Mouse (Mus musculus): Measurements from ENCODE around the gene Prr14l. TPM values are rescaled to one million over a fixed set of nuclear protein-coding genes. Genes with fewer than 3 reads are reported as not detected.
"Not testable (repeated sequence)": the region's sequence is repeated elsewhere in the genome, so short reads cannot be mapped to it uniquely, and the experiment has no call there.

The Prr14l gene
- total and polyA plus RNA-seq, 3 experiments, result 3.4 to 6.3 (median 6.0) TPM

DNA sequence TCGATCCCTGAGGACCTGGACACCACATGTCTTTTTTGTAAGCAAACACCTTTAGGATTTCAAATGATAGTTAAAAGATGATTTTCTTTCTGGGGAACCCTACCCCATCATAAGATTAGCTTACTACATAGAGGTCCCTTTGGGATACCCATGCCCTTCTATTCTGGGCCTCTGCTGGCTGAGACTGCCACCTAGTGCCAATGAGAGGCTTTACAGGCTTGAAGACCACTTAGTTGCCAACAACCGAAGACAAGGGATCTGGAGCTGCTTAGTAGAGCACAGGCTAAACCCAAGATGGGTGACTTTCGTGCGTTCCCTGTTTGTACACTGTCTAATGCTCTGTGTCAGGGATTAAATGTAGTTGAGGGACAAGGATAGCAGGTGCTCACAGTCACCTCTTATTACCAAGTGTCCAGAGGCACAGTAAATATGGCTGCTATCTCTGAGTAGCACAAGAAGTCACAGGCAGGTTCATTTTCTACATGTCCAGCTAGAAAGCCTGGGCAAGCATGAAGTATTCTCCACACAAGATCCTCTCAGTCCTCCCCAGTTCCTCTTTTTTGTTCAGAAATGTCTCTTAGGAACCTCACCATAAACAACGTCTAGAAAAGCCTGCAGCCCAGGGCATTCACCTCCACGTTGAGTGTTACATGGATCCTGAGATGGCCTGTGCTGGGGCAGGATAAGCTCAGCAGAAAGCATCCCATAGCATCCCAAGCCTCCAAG lies 106.2 kb downstream of the Prr14l start:
- Histone ChIP-seq H3K27ac (peak overlapping the region; percentile 88; the same call in 1 of the 2 replicates), H3K4me1 (ENCODE audit: control insufficient read depth, insufficient read depth, low read length) (peaks cover 8% of the 10 kb centered on the region), H3K27me3 (ENCODE audit: control insufficient read depth, insufficient read depth, low read length) (no peaks in the 10 kb centered on the region), H3K9ac (ENCODE audit: low read depth, low read length) (no peak overlapping the region), H3K36me3 (ENCODE audit: control insufficient read depth, insufficient read depth, low read length) (no peaks in the 10 kb centered on the region), H3K79me2 (replicated peaks; ENCODE audit: control insufficient read depth, insufficient read depth, low read length) (no peaks in the 10 kb centered on the region), H3K4me3 (no peak overlapping the region)
- intact Hi-C loops (cut with DNase I), result loop anchor here (1.0 to 2.0 kb wide), 3 partner anchors 32 to 159 kb away; partner anchors contain the start of gene Pisd
- TF ChIP-seq EP300 (IDR thresholded peaks at IDR 0.05; ENCODE audit: insufficient read depth, low read depth, low read length), result peak; percentile 72; the same call in 1 of the 2 replicates
- TF ChIP-seq CTCF (IDR thresholded peaks at IDR 0.05), result peak; percentile 97; the same call in 1 of the 2 replicates
- no peak for TF ChIP-seq POLR2A (IDR thresholded peaks at IDR 0.05; ENCODE audit: insufficient read depth, low read depth, low read length)
- DNase-seq, result peak; percentile 59 to 64
- WGBS, result 59% methylated on average over 6 of the region's 6 CpGs

DNA sequence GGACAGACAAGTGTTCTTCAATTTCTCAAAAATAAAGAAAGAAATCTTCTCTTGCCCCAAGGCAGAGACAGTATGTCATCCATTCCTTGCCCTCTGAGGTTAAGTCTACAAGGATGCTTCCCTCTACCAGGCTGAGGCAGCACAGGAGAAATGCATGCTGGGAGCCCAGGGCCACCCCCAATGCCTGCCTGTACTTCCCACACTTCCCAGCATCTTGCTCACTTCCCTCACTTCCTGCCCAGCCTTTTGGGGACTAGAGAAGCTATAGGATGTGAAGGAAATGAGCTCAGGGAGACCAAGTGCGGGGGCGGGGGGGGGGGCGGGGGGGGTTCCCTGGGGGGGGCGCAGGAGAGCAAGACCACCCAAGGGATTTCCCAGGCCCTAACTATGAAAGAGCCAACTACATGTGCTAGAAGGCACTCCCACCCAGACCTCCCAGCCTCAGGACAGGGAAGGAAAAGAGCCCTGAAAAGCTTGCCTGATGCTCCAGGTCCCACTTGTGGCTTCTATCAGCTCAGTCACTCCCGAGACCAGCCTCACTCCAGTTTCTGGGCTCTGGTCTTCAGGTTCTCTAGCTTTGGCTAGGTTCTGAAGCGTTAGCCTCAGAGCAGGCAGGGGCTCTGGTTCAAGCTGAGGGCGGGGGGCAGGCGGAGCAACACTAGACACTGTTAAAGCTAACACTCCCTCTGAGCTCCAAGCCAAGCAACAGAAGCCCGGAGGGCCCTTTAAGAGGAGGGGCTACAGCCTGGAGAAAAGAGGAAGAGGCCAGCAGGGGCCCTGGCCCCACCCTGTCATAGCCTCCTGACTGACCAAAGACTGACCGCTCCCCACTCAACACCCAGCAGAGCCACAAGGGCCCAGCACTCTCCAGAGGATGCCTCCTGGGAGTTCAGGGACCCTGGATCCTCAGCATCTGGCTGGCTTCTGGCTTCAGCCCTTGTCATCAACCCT lies 108.1 kb downstream of the Prr14l start:
- DNase-seq, result peak; percentile 85 to 93
- Histone ChIP-seq H3K9ac (ENCODE audit: low read depth, low read length) (peak overlapping the region; percentile 82), H3K27me3 (ENCODE audit: control insufficient read depth, insufficient read depth, low read length) (no peaks in the 10 kb centered on the region), H3K36me3 (ENCODE audit: control insufficient read depth, insufficient read depth, low read length) (no peaks in the 10 kb centered on the region), H3K79me2 (replicated peaks; ENCODE audit: control insufficient read depth, insufficient read depth, low read length) (no peaks in the 10 kb centered on the region), H3K4me3 (peak overlapping the region; percentile 53), H3K27ac (peak overlapping the region; percentile 88), H3K4me1 (ENCODE audit: control insufficient read depth, insufficient read depth, low read length) (peaks cover 8% of the 10 kb centered on the region)
- 7% methylated on average over 10 of the region's 10 CpGs for WGBS
- TF ChIP-seq EP300 (IDR thresholded peaks at IDR 0.05; ENCODE audit: insufficient read depth, low read depth, low read length), result peak; percentile 32; the same call in 1 of the 2 replicates
- TF ChIP-seq CTCF (IDR thresholded peaks at IDR 0.05), result peak; percentile 28
- TF ChIP-seq POLR2A (IDR thresholded peaks at IDR 0.05; ENCODE audit: insufficient read depth, low read depth, low read length), result peak; percentile 87
- intact Hi-C loops (cut with DNase I), result loop anchor here (2.0 kb wide), 1 partner anchor 157 kb away; no protein-coding TSS in a partner anchor

DNA sequence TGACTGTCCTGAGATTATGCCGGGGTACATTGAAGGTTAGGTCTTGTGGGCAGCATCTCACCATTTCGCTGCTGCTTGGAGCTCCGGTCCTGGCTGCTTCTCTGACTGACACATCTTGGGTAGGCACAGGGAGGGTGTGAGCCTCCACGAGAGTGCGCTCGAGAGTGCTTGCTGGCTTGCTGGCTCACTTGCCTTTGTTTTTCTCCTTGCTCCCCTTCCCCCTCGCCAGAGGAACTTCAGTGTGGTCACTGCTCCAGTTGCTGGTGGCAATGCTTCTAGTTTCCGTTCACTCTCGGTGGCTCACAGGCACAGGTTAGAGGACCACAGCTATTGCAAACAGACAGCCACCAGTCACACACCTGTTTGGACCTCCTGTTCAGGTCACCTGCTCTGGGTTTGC lies 111.9 kb downstream of the Prr14l start:
- DNase-seq, result no peak
- Histone ChIP-seq H3K79me2 (replicated peaks; ENCODE audit: control insufficient read depth, insufficient read depth, low read length) (no peaks in the 10 kb centered on the region), H3K27me3 (ENCODE audit: control insufficient read depth, insufficient read depth, low read length) (no peaks in the 10 kb centered on the region), H3K36me3 (ENCODE audit: control insufficient read depth, insufficient read depth, low read length) (no peaks in the 10 kb centered on the region), H3K4me3 (no peak overlapping the region), H3K4me1 (ENCODE audit: control insufficient read depth, insufficient read depth, low read length) (peaks cover 4% of the 10 kb centered on the region), H3K9ac (ENCODE audit: low read depth, low read length) (no peak overlapping the region), H3K27ac (no peak overlapping the region)
- intact Hi-C loops (cut with DNase I), result no loop called here
- TF ChIP-seq EP300 (IDR thresholded peaks at IDR 0.05; ENCODE audit: insufficient read depth, low read depth, low read length) (no peak), POLR2A (IDR thresholded peaks at IDR 0.05; ENCODE audit: insufficient read depth, low read depth, low read length) (no peak)
- WGBS, result 68% methylated on average over 9 of the region's 9 CpGs

DNA sequence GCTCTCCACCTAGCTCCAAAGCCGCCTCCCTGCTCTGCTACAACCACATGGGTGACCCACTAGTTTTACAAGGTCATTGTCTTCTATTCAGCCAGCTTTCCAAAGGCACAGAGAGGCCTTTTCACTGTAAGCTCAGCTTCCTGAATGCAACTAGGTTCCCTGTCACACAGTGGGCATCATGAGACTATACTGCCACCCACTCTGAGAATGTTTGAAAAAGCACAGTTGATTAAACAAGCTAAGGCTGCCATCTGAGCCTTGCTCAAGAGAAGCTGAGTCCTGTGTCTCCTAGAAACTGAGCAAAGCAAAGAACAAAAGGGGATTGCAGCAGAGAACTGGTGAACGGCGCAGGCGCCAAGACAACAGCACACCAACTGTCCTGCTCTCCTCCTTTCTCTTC lies 112.7 kb downstream of the Prr14l start:
- intact Hi-C loops (cut with DNase I); H3K36me3 ChIP-seq (ENCODE audit: control insufficient read depth, insufficient read depth, low read length); H3K4me3 ChIP-seq; H3K79me2 ChIP-seq (replicated peaks; ENCODE audit: control insufficient read depth, insufficient read depth, low read length); H3K27ac ChIP-seq; DNase-seq; H3K9ac ChIP-seq (ENCODE audit: low read depth, low read length); H3K27me3 ChIP-seq (ENCODE audit: control insufficient read depth, insufficient read depth, low read length); H3K4me1 ChIP-seq (ENCODE audit: control insufficient read depth, insufficient read depth, low read length): not testable (repeated sequence)
- 89% methylated on average over 4 of the region's 4 CpGs for WGBS

DNA sequence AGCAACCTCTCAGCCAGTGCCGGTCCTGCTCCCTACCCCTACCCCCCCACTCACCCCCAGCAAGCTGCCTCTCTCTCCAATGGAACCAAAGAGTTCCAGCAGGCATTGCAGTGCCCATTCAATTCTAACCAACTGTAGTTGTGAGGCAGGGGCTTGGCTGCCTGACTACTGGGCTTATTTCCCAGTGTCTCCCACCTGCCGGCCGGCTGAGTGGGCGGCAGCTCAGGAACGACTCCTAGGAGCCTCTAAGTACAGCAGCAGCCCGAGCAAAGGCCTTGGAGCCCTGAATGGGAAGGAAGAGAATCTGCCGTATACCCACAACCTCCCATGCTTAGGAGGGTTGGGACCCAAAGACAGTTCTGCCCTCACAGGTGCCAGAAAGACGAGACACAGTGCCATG lies 113.2 kb downstream of the Prr14l start:
- H3K36me3 ChIP-seq (ENCODE audit: control insufficient read depth, insufficient read depth, low read length); H3K79me2 ChIP-seq (replicated peaks; ENCODE audit: control insufficient read depth, insufficient read depth, low read length); DNase-seq; H3K9ac ChIP-seq (ENCODE audit: low read depth, low read length); H3K4me3 ChIP-seq; H3K4me1 ChIP-seq (ENCODE audit: control insufficient read depth, insufficient read depth, low read length); intact Hi-C loops (cut with DNase I); H3K27ac ChIP-seq; H3K27me3 ChIP-seq (ENCODE audit: control insufficient read depth, insufficient read depth, low read length): not testable (repeated sequence)
- 92% methylated on average over 8 of the region's 8 CpGs for WGBS

DNA sequence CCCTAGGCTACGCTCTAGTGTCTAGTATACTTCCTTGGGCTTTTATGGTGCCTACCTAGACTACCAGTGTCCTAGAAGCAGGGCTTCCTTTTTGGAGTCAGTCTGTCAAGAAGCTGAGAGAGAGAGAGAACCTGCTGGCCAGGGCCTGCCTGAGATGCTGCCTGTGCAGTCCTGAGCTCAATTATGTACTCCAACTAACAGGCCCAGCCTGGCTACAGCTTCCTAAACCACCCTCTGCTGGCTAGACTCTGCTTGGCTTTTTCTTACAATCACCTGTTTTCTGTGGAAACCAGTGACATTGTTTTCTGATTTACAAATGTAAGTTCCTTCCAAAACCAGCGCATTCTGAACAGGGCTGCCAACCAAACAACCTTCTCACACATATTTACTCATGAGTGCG lies 113.9 kb downstream of the Prr14l start:
- no peak overlapping the region for H3K4me3 ChIP-seq
- no peak overlapping the region for H3K27ac ChIP-seq
- no peak for TF ChIP-seq CTCF (IDR thresholded peaks at IDR 0.05)
- TF ChIP-seq EP300 (IDR thresholded peaks at IDR 0.05; ENCODE audit: insufficient read depth, low read depth, low read length), result no peak
- TF ChIP-seq POLR2A (IDR thresholded peaks at IDR 0.05; ENCODE audit: insufficient read depth, low read depth, low read length), result no peak
- intact Hi-C loops (cut with DNase I), result no loop called here
- no peaks in the 10 kb centered on the region for H3K79me2 ChIP-seq (replicated peaks; ENCODE audit: control insufficient read depth, insufficient read depth, low read length)
- H3K27me3 ChIP-seq (ENCODE audit: control insufficient read depth, insufficient read depth, low read length), result no peaks in the 10 kb centered on the region
- H3K9ac ChIP-seq (ENCODE audit: low read depth, low read length), result no peak overlapping the region
- no peaks in the 10 kb centered on the region for H3K36me3 ChIP-seq (ENCODE audit: control insufficient read depth, insufficient read depth, low read length)
- DNase-seq, result no peak
- H3K4me1 ChIP-seq (ENCODE audit: control insufficient read depth, insufficient read depth, low read length), result no peaks in the 10 kb centered on the region
- WGBS, result 94% methylated on average over 3 of the region's 3 CpGs

Other genes with a start within 250 kb of the Prr14l start
- 10 to 100 TPM; 16.0 to 19.7 TPM for gene Yes1, start 243.1 kb downstream of the Prr14l start, total RNA-seq (2021)
- gene Yes1, start 243.1 kb downstream of the Prr14l start, polyA plus RNA-seq (2012; rRNA removed), result 1.9 and 4.3 TPM in 2 replicates
- 10 to 100 TPM; 23.4 to 29.4 TPM for gene Pisd, start 68.6 kb downstream of the Prr14l start, total RNA-seq (2021)
- gene Pisd, start 68.6 kb downstream of the Prr14l start, polyA plus RNA-seq (2012; rRNA removed), result 39.9 and 48.3 TPM in 2 replicates
- gene Gm20671, start 27.1 kb downstream of the Prr14l start, total RNA-seq (2021), result 1 to 10 TPM in 1 of 2 experiments, under 1 TPM in 1; 0.97 to 1.2 TPM
- gene Gm20671, start 27.1 kb downstream of the Prr14l start, polyA plus RNA-seq (2012; rRNA removed), result 1.3 TPM in 1 of 2 replicates, not detected in the other
- 10 to 100 TPM; 17.5 to 22.3 TPM for gene Depdc5, start 9.4 kb upstream of the Prr14l start, total RNA-seq (2021)
- 7.6 and 15.1 TPM in 2 replicates for gene Depdc5, start 9.4 kb upstream of the Prr14l start, polyA plus RNA-seq (2012; rRNA removed)
- 100 to 1,000 TPM in 1 of 2 experiments, 10 to 100 TPM in 1; 75.4 to 106 TPM for gene Ywhah, start 164.6 kb upstream of the Prr14l start, total RNA-seq (2021)
- 82.2 and 114 TPM in 2 replicates for gene Ywhah, start 164.6 kb upstream of the Prr14l start, polyA plus RNA-seq (2012; rRNA removed)
- under 1 TPM; 0.20 to 0.47 TPM for gene Slc5a1, start 250.0 kb upstream of the Prr14l start, total RNA-seq (2021)
- gene Slc5a1, start 250.0 kb upstream of the Prr14l start, polyA plus RNA-seq (2012; rRNA removed), result 0.15 and 0.31 TPM in 2 replicates